Mouse (Mus musculus) CH12.LX (cell line): ENCODE measurements around the gene Gm8439. TPM values are rescaled to one million over a fixed set of nuclear protein-coding genes. Genes with fewer than 3 reads are reported as not detected.

Source experiments
- DNase-seq: peaks from one replicate; pipeline ENCODE4 v3.0.0-alpha.2; 2013; ENCODE audit errors: extremely low read depth
- H3K27ac ChIP-seq: 2 replicates; pipeline ENCODE4 v1.5.1; 2012; ENCODE audit warnings: low read depth, mild to moderate bottlenecking, control low read depth, moderate library complexity; ENCODE audit not compliant: insufficient read depth
- H3K27me3 ChIP-seq: replicated peaks from 2 replicates; pipeline ENCODE3; 2012; ENCODE audit warnings: inconsistent platforms
- H3K36me3 ChIP-seq, 2 experiments: replicated peaks in 1 of 2; 2 replicates each; pipeline versions ENCODE3 to v1.6.1; 2012; ENCODE audit warnings: inconsistent platforms in 1 of 2, low read length in 1 of 2, mild to moderate bottlenecking in 1 of 2, mixed read lengths in 1 of 2, moderate library complexity in 1 of 2; ENCODE audit not compliant: control insufficient read depth in 1 of 2, insufficient read depth in 1 of 2
- H3K4me1 ChIP-seq, 2 experiments: 2 replicates each; pipeline ENCODE4 v1.6.1; 2012; ENCODE audit warnings: inconsistent platforms in 1 of 2, moderate library complexity in 1 of 2; ENCODE audit not compliant: insufficient read depth in 2 of 2, control insufficient read depth in 1 of 2
- H3K4me2 ChIP-seq: 2 replicates; pipeline ENCODE4 v1.6.1; 2012; ENCODE audit warnings: low read depth, mild to moderate bottlenecking, control low read depth; ENCODE audit not compliant: poor library complexity, insufficient read depth, severe bottlenecking
- H3K4me3 ChIP-seq, 3 experiments: fragments of 150-350 bp in 1 of 3; sonication (generic) in 1 of 3; replicated peaks in 1 of 3; 2 replicates each; pipeline versions ENCODE3 to v1.5.1; 2011 to 2012; ENCODE audit warnings: low read depth in 2 of 3, low read length in 2 of 3, mild to moderate bottlenecking in 2 of 3, moderate library complexity in 2 of 3, control low read depth in 1 of 3, improper control_type of control experiment in 1 of 3, inconsistent platforms in 1 of 3, mixed read lengths in 1 of 3; ENCODE audit not compliant: poor library complexity in 1 of 3
- H3K79me2 ChIP-seq: replicated peaks from 2 replicates; pipeline ENCODE4 v1.6.1; 2012; ENCODE audit warnings: mild to moderate bottlenecking, moderate library complexity; ENCODE audit not compliant: control insufficient read depth, poor library complexity, insufficient read depth, severe bottlenecking; ENCODE audit errors: extremely low read depth
- H3K9ac ChIP-seq: 2 replicates; pipeline ENCODE4 v1.6.1; 2012; ENCODE audit warnings: low read depth, mild to moderate bottlenecking, control low read depth, moderate library complexity; ENCODE audit not compliant: insufficient read depth
- H3K9me3 ChIP-seq: replicated peaks from 2 replicates; pipeline ENCODE3; 2012; ENCODE audit warnings: low read length, inconsistent platforms, mixed read lengths
- CHD1 ChIP-seq: IDR thresholded peaks from 2 replicates; pipeline ENCODE4 v1.6.1; 2012; ENCODE audit warnings: low read depth, low read length, improper control_type of control experiment, inconsistent platforms
- CHD2 ChIP-seq: IDR thresholded peaks from 2 replicates; pipeline ENCODE4 v1.6.1; 2011; ENCODE audit warnings: low read length, improper control_type of control experiment
- E2F4 ChIP-seq: IDR thresholded peaks from 2 replicates; pipeline ENCODE4 v1.6.1; 2011; ENCODE audit warnings: low read depth, low read length, improper control_type of control experiment; ENCODE audit not compliant: insufficient replicate concordance
- ELF1 ChIP-seq: IDR thresholded peaks from 2 replicates; pipeline ENCODE4 v1.6.1; 2014; ENCODE audit warnings: low read depth, mild to moderate bottlenecking, inconsistent platforms, low read length, improper control_type of control experiment
- EP300 ChIP-seq: IDR thresholded peaks from 2 replicates; pipeline ENCODE4 v1.6.1; 2011; ENCODE audit warnings: low read length, improper control_type of control experiment
- ETS1 ChIP-seq: conservative IDR thresholded peaks from 2 replicates; pipeline ENCODE4 v1.6.1; 2012; ENCODE audit warnings: low read depth, mild to moderate bottlenecking, inconsistent platforms, low read length, improper control_type of control experiment, moderate library complexity
- GABPA ChIP-seq: IDR thresholded peaks from 2 replicates; pipeline ENCODE4 v1.6.1; 2012; ENCODE audit warnings: low read depth, low read length, improper control_type of control experiment, inconsistent platforms; ENCODE audit not compliant: insufficient replicate concordance
- HCFC1 ChIP-seq: IDR thresholded peaks from 2 replicates; pipeline ENCODE4 v1.6.1; 2012; ENCODE audit warnings: low read depth, mild to moderate bottlenecking, inconsistent platforms, low read length, improper control_type of control experiment
- JUN ChIP-seq: IDR thresholded peaks from 2 replicates; pipeline ENCODE4 v1.6.1; 2011; ENCODE audit warnings: low read depth, mild to moderate bottlenecking, low read length, improper control_type of control experiment, moderate library complexity; ENCODE audit not compliant: insufficient read depth
- JUND ChIP-seq: conservative IDR thresholded peaks from 2 replicates; pipeline ENCODE4 v1.6.1; 2011; ENCODE audit warnings: low read depth, low read length, improper control_type of control experiment
- KAT2A ChIP-seq: IDR thresholded peaks from 2 replicates; pipeline ENCODE4 v1.6.1; 2012; ENCODE audit warnings: low read length, improper control_type of control experiment, inconsistent platforms; ENCODE audit not compliant: insufficient replicate concordance
- MAFK ChIP-seq: IDR thresholded peaks from 2 replicates; pipeline ENCODE4 v1.6.1; 2011; ENCODE audit warnings: low read length, improper control_type of control experiment; ENCODE audit not compliant: insufficient replicate concordance
- MAX ChIP-seq: IDR thresholded peaks from 2 replicates; pipeline ENCODE4 v1.6.1; 2011; ENCODE audit warnings: low read length, improper control_type of control experiment
- MAZ ChIP-seq: IDR thresholded peaks from 2 replicates; pipeline ENCODE4 v1.6.1; 2012; ENCODE audit warnings: low read depth, mild to moderate bottlenecking, inconsistent platforms, low read length, improper control_type of control experiment, moderate library complexity
- MYC ChIP-seq: IDR thresholded peaks from 2 replicates; pipeline ENCODE4 v1.6.1; 2011; ENCODE audit warnings: low read depth, mild to moderate bottlenecking, improper control_type of control experiment, low read length
- NRF1 ChIP-seq: IDR thresholded peaks from 2 replicates; pipeline ENCODE4 v1.6.1; 2014; ENCODE audit warnings: low read depth, mild to moderate bottlenecking, inconsistent platforms, low read length, improper control_type of control experiment, moderate library complexity
- PAX5 ChIP-seq: IDR thresholded peaks from 2 replicates; pipeline ENCODE4 v1.6.1; 2012; ENCODE audit warnings: low read length, inconsistent platforms, mixed read lengths
- POLR2A ChIP-seq: IDR thresholded peaks from 2 replicates; pipeline ENCODE4 v1.6.1; 2011; ENCODE audit warnings: low read depth, mild to moderate bottlenecking, improper control_type of control experiment, low read length
- RAD21 ChIP-seq: IDR thresholded peaks from 2 replicates; pipeline ENCODE4 v1.6.1; 2011; ENCODE audit warnings: low read depth, mild to moderate bottlenecking, low read length, improper control_type of control experiment, moderate library complexity
- RCOR1 ChIP-seq: conservative IDR thresholded peaks from 2 replicates; pipeline ENCODE4 v1.6.1; 2012; ENCODE audit warnings: low read depth, mild to moderate bottlenecking, inconsistent platforms, low read length, improper control_type of control experiment
- SIN3A ChIP-seq: IDR thresholded peaks from 2 replicates; pipeline ENCODE4 v1.6.1; 2012; ENCODE audit warnings: low read length, improper control_type of control experiment, inconsistent platforms
- TCF12 ChIP-seq: IDR thresholded peaks from 2 replicates; pipeline ENCODE4 v1.6.1; 2014; ENCODE audit warnings: low read depth, mild to moderate bottlenecking, inconsistent platforms, low read length, improper control_type of control experiment
- ZC3H11A ChIP-seq: IDR thresholded peaks from 2 replicates; pipeline ENCODE4 v1.6.1; 2012; ENCODE audit warnings: low read depth, mild to moderate bottlenecking, inconsistent platforms, low read length, improper control_type of control experiment
- ZKSCAN1 ChIP-seq: IDR thresholded peaks from 2 replicates; pipeline ENCODE4 v1.6.1; 2012; ENCODE audit warnings: low read depth, inconsistent platforms, low read length, improper control_type of control experiment, borderline replicate concordance
- ZMIZ1 ChIP-seq: IDR thresholded peaks from 2 replicates; pipeline ENCODE4 v1.6.1; 2012; ENCODE audit warnings: low read depth, mild to moderate bottlenecking, inconsistent platforms, low read length, improper control_type of control experiment
- dilution Hi-C: fragments of 300-500 bp; cut with MboI; formaldehyde crosslinking; loops from 2 replicates; pipeline ENCODE4 v1.14.3; 2020; ENCODE audit warnings: low sequenced_read_pairs; ENCODE audit not compliant: extremely low pct_unique_long_range_greater_than_20kb, extremely low pct_ligation_motif_present
- in situ Hi-C: fragments of 300-500 bp; cut with MboI; formaldehyde crosslinking; loops from 3 replicates; pipeline ENCODE4 v1.14.3; 2019; ENCODE audit warnings: low sequenced_read_pairs, low pct_ligation_motif_present, low pct_unique_long_range_greater_than_20kb, mixed read lengths
- polyA plus RNA-seq: library from polyadenylated mRNA; unstranded; fragments of >175 nt; gene quantifications from 2 replicates; pipeline ENCODE4 v1.2.1, GENCODE M21; 2012; ENCODE audit warnings: low read depth; ENCODE audit not compliant: insufficient read length
- total RNA-seq, 2 experiments: library from RNA; depleted of rRNA; stranded (reverse); fragments of 300-350 nt in 1 of 2; fragments of >200 nt in 1 of 2; gene quantifications; 2 replicates each; pipeline ENCODE4 v1.2.3; 2012 to 2014

Gene Gm8439
- total RNA-seq (2012; rRNA removed) (not detected in 2 replicates), total RNA-seq (2014; rRNA removed) (not detected in 2 replicates), polyA plus RNA-seq (not detected in 2 replicates)

- no peak within 1 kb of the TSS for H3K27ac ChIP-seq
- dilution Hi-C loops: no loop called here
- H3K9ac ChIP-seq: 0 out of 2 replicates have a peak within 1 kb of the TSS, but pooled peaks have one; percentile 31
Measured at GRCm38 (mm10) chr4:120588445-120588844, at the start of gene Gm8439. Gm8439 (plus strand) TSS chr4:120588745.

DNA sequence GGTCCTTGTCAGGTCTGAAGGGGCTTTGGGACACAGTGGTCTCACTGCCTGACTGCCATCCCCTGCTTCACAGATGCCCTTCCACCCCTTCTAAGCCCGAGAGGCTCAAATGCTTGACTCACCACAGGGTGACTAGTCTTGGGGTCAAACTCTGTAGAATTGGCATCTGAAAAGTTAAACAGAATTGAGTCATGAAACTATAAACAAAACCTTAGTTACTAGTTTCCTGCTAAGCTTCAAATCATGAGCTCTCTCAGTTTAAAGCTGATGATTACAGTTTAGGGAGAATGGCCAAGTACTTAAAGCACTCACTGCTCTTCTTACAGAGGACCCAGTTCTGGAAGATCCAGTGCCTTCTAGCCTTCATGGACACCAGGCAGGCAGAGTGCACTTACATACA is 43.6 kb upstream of the Gm8439 start:
- TF ChIP-seq EP300 (no peak), JUND (no peak), CHD2 (no peak), ETS1 (no peak), KAT2A (no peak), MAZ (no peak), ZMIZ1 (no peak), TCF12 (no peak), JUN (no peak), MAFK (no peak), POLR2A (no peak)
- no peaks in the 10 kb centered on the region for H3K4me1 ChIP-seq
- dilution Hi-C loops: no loop called here
- no peaks in the 10 kb centered on the region for H3K9me3 ChIP-seq
- no peak overlapping the region for H3K4me3 ChIP-seq
- H3K27me3 ChIP-seq: no peaks in the 10 kb centered on the region
- no peak for DNase-seq
- no peaks in the 10 kb centered on the region; the same call in 1 of the 2 replicates for H3K79me2 ChIP-seq
- no peak overlapping the region for H3K4me2 ChIP-seq
- H3K9ac ChIP-seq: no peak overlapping the region
- peaks cover 72 to 94% of the 10 kb centered on the region in 2 experiments for H3K36me3 ChIP-seq
- no peak overlapping the region for H3K27ac ChIP-seq
- in situ Hi-C loops: no loop called here

More at GRCm38 (mm10) chr4:120588445-120588844, at the start of gene Gm8439:
- Histone ChIP-seq H3K79me2 (no peaks in the 10 kb centered on the region), H3K27me3 (peaks cover 22% of the 10 kb centered on the region), H3K4me1 (peaks cover 6 to 30% of the 10 kb centered on the region in 2 experiments), H3K4me2 (peak within 1 kb of the TSS; percentile 69)
- TF ChIP-seq E2F4: no peak
- no peak for TF ChIP-seq NRF1
- no peak for TF ChIP-seq ZKSCAN1
- no peak for TF ChIP-seq RCOR1
- no peak for TF ChIP-seq EP300
- no peak for TF ChIP-seq TCF12
- TF ChIP-seq CHD1: no peak
- TF ChIP-seq MAX: no peak
- TF ChIP-seq PAX5: no peak
- TF ChIP-seq JUND: no peak
- no peak for TF ChIP-seq RAD21
- no peak for TF ChIP-seq MYC
- no peak for TF ChIP-seq ELF1
- no peak for TF ChIP-seq GABPA
- TF ChIP-seq HCFC1: no peak
- no peak for TF ChIP-seq JUN
- no peak for TF ChIP-seq MAFK
- no peak for TF ChIP-seq ZMIZ1
- no peak for TF ChIP-seq SIN3A
- no peak for TF ChIP-seq ZC3H11A
- TF ChIP-seq, all 38 proteins: peak for 0
- Histone ChIP-seq H3K9me3 (no peaks in the 10 kb centered on the region), H3K36me3 (no peaks in the 10 kb centered on the region), H3K4me3 (no peak within 1 kb of the TSS)
- in situ Hi-C loops: loop anchor here (25.0 kb wide), 1 partner anchor 274 kb away; the partner anchor contains the start of gene Rims3
- no peak for DNase-seq
